Mouse (Mus musculus): ENCODE results near the gene Gpkow.

GRCm38 (mm10) chrX:7679405-7680056 is 17.4 kb upstream of the Gpkow start:
- TF ChIP-seq CTCF (conservative IDR thresholded peaks at IDR 0.05 in 1 of 2, IDR thresholded peaks at IDR 0.05 in 1 of 2; ENCODE audit: low read depth in 2 of 2, low read length in 2 of 2) (peak; percentile 7 to 78; a peak in 2 of 4 replicates), MXI1 (IDR thresholded peaks at IDR 0.05; ENCODE audit: low read depth, low read length) (no peak), POLR2AphosphoS2 (IDR thresholded peaks at IDR 0.05; ENCODE audit: low read depth, low read length) (no peak), UBTF (IDR thresholded peaks at IDR 0.05; ENCODE audit: low read depth, low read length) (no peak), POLR2A (IDR thresholded peaks at IDR 0.05; ENCODE audit: low read depth, low read length) (peak; percentile 55), ZC3H11A (IDR thresholded peaks at IDR 0.05; ENCODE audit: low read depth, low read length) (no peak), E2F4 (IDR thresholded peaks at IDR 0.05; ENCODE audit: insufficient replicate concordance, low read depth, low read length) (no peak), GABPA (IDR thresholded peaks at IDR 0.05; ENCODE audit: insufficient replicate concordance, low read depth, low read length) (no peak)

All from CH12.LX (cell line).